Mouse (Mus musculus): ENCODE measurements around the gene Nckap5.

DNA sequence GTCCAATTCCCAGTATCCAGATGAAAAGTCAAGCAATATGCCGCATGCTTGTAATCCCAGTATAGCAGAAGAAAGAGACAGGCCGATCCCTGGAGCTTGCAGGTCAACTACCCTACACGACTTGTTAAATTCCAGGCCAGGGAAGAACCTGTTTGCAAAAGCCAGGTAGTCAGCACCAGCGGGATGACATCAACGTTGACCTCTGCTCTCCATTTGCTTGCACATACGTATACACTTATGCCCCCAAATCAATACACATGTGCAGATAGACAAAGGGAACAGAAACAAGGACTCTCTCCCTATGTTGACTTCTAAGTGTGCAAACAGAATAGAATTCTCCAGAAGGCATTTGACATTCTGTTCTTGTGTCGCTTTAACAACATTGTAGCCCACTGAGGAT lies 576.7 kb downstream of the Nckap5 start:
- no peak for TF ChIP-seq POLR2A (IDR thresholded peaks at IDR 0.05; ENCODE audit: insufficient read depth, low read depth, low read length)
- no peak for TF ChIP-seq CTCF (IDR thresholded peaks at IDR 0.05; ENCODE audit: insufficient read depth, low read depth, low read length)
